Mouse (Mus musculus): ENCODE results near the gene Def6.

Gene Def6

GRCm38 (mm10) chr17:28274739-28275138, 67.2 kb downstream of the Def6 start:
- no peak for DNase-seq (ENCODE audit: low spot score)

GRCm38 (mm10) chr17:28277226-28277625, 69.6 kb downstream of the Def6 start:
- no peak for DNase-seq (ENCODE audit: low spot score)

GRCm38 (mm10) chr17:28277721-28278120, 70.1 kb downstream of the Def6 start:
- no peak for DNase-seq (ENCODE audit: low spot score)

- no peak for DNase-seq (ENCODE audit: low spot score)
Observed at GRCm38 (mm10) chr17:28278156-28278555, 70.6 kb downstream of the Def6 start.
